Mouse (Mus musculus) heart, postnatal 25 days (tissue): ENCODE measurements around the gene Sebox. TPM values are rescaled to one million over a fixed set of nuclear protein-coding genes. Genes with fewer than 3 reads are reported as not detected.
"Not testable (repeated sequence)": the region's sequence is repeated elsewhere in the genome, so short reads cannot be mapped to it uniquely, and the experiment has no call there.

Experiments
- DNase-seq: peaks from one replicate; pipeline ENCODE4 v3.0.0; 2022; ENCODE audit warnings: low spot score
- intact Hi-C: fragments of 180-260 bp; cut with DNase I; formaldehyde crosslinking; loops from one replicate; pipeline ENCODE4 v1.15.1; 2025
- total RNA-seq, 2 experiments: library from RNA; stranded (reverse); gene quantifications; 2 replicates each; pipeline ENCODE4 v1.2.3; 2021

Gene Sebox
- total RNA-seq, 2 experiments from 2014 or later: not detected

- intact Hi-C loops: loop anchor here (2.0 kb wide), 1 partner anchor 15 kb away; no protein-coding TSS in a partner anchor
- no peak for DNase-seq
Measured at GRCm38 (mm10) chr11:78530001-78530400, 26.8 kb downstream of the Sebox start.

GRCm38 (mm10) chr11:78531046-78531445 lies 27.8 kb downstream of the Sebox start:
- intact Hi-C loops: loop anchor here (2.0 kb wide), 1 partner anchor 16 kb away; no protein-coding TSS in a partner anchor
- peak; percentile 64 for DNase-seq

- not testable (repeated sequence) for DNase-seq
- intact Hi-C loops: loop anchor here (2.0 kb wide), 1 partner anchor 17 kb away; no protein-coding TSS in a partner anchor
Measured at GRCm38 (mm10) chr11:78531515-78531914, 28.3 kb downstream of the Sebox start.

- no peak for DNase-seq
- intact Hi-C loops: no loop called here
Measured at GRCm38 (mm10) chr11:78534516-78534915, 31.3 kb downstream of the Sebox start.

- peak; percentile 29 for DNase-seq
- intact Hi-C loops: no loop called here
Measured at GRCm38 (mm10) chr11:78535376-78536079, 32.3 kb downstream of the Sebox start.

GRCm38 (mm10) chr11:78536080-78536689 lies 32.9 kb downstream of the Sebox start, which contains the start of the genes Tnfaip1 and Ift20:
Gene Tnfaip1 (minus strand): TSS chr11:78536332.
Gene Ift20 (plus strand): TSS chr11:78536361.
- DNase-seq: peak; percentile 97
- intact Hi-C loops: no loop called here

GRCm38 (mm10) chr11:78536690-78537084 lies 33.4 kb downstream of the Sebox start:
- intact Hi-C loops: no loop called here

GRCm38 (mm10) chr11:78540358-78540757 lies 37.1 kb downstream of the Sebox start:
- intact Hi-C loops: no loop called here
- no peak for DNase-seq

More at GRCm38 (mm10) chr11:78536690-78537084, 33.4 kb downstream of the Sebox start:
- no peak for DNase-seq

- intact Hi-C loops: no loop called here
- DNase-seq: no peak
Measured at GRCm38 (mm10) chr11:78544449-78545111, 41.3 kb downstream of the Sebox start.

- DNase-seq: no peak
- intact Hi-C loops: no loop called here
Measured at GRCm38 (mm10) chr11:78545181-78545580, 41.9 kb downstream of the Sebox start.

- intact Hi-C loops: no loop called here
- DNase-seq: no peak
Measured at GRCm38 (mm10) chr11:78547718-78548460, 44.6 kb downstream of the Sebox start.

- no peak for DNase-seq
- intact Hi-C loops: no loop called here
Measured at GRCm38 (mm10) chr11:78549491-78549987, 46.3 kb downstream of the Sebox start.

GRCm38 (mm10) chr11:78550168-78551058 lies 47.2 kb downstream of the Sebox start, which contains the start of gene Tmem97:
Gene Tmem97 (minus strand): TSS chr11:78550777.
- intact Hi-C loops: loop anchor here (10.0 kb wide), 1 partner anchor 374 kb away; the partner anchor contains the start of gene Nos2
- peak; percentile 94 for DNase-seq

- intact Hi-C loops: loop anchor here (10.0 kb wide), 1 partner anchor 374 kb away; the partner anchor contains the start of gene Nos2
- no peak for DNase-seq
Measured at GRCm38 (mm10) chr11:78551059-78551398, 47.8 kb downstream of the Sebox start.

Other genes with a start within 250 kb of the Sebox start
- 100 to 1,000 TPM; 190 to 210 TPM for gene 2610507B11Rik, start 241.7 kb upstream of the Sebox start, total RNA-seq
- 1 to 10 TPM in 1 of 2 experiments, under 1 TPM in 1; 0.98 to 1.5 TPM for gene BC030499, start 212.6 kb upstream of the Sebox start, total RNA-seq
- gene Spag5, start 201.9 kb upstream of the Sebox start, total RNA-seq: under 1 TPM; 0.62 to 0.67 TPM
- under 1 TPM; 0.50 to 0.52 TPM for gene Aldoc, start 180.5 kb upstream of the Sebox start, total RNA-seq
- 10 to 100 TPM; 23.0 to 23.6 TPM for gene Pigs, start 175.0 kb upstream of the Sebox start, total RNA-seq
- gene Unc119, start 160.0 kb upstream of the Sebox start, total RNA-seq: 1 to 10 TPM; 4.2 to 4.6 TPM
- not detected for gene Foxn1, start 116.9 kb upstream of the Sebox start, total RNA-seq
- gene Slc13a2, start 81.2 kb upstream of the Sebox start, total RNA-seq: not detected
- gene Slc46a1, start 37.8 kb upstream of the Sebox start, total RNA-seq: 1 to 10 TPM; 1.4 to 2.3 TPM
- under 1 TPM; 0.34 to 0.39 TPM for gene Sarm1, start 5.7 kb upstream of the Sebox start, total RNA-seq
- 10 to 100 TPM; 22.0 to 25.7 TPM for gene Vtn, start 4.4 kb upstream of the Sebox start, total RNA-seq
- gene Tmem199, start 8.7 kb downstream of the Sebox start, total RNA-seq: 10 to 100 TPM; 10.5 to 10.8 TPM
- gene Poldip2, start 8.7 kb downstream of the Sebox start, total RNA-seq: 100 to 1,000 TPM; 152 to 154 TPM
- gene Tnfaip1, start 32.9 kb downstream of the Sebox start, total RNA-seq: 10 to 100 TPM; 39.1 to 41.9 TPM
- gene Ift20, start 32.9 kb downstream of the Sebox start, total RNA-seq: 10 to 100 TPM; 39.0 to 45.5 TPM
- gene Tmem97, start 47.3 kb downstream of the Sebox start, total RNA-seq: 1 to 10 TPM; 5.3 to 5.5 TPM
- 10 to 100 TPM; 12.4 to 13.3 TPM for gene Nlk, start 193.9 kb downstream of the Sebox start, total RNA-seq
- gene Ccnq, start 248.3 kb downstream of the Sebox start, total RNA-seq: 10 to 100 TPM; 12.7 to 16.7 TPM